In the genomic region with DNA sequence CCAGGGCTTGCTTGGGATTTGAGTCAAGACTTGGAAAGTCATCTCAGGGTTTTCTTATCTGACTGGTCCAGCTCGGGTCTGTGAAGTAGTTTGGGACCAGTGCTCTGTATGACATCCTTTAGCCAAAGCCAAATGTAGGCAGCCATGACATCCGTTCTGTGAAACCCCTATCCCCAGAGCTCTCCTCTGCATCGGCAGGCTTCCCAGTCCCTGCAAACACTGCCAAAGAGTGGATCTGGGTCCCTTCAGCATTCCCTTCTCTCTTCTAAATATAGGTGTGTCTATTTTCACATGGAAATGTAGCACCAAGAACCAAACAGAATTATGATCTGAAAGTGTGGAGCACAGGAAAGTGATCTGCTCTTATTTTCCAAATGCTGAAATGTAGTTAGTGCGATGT, we compare ENCODE assay signal across 29 mouse cellular contexts.
DNase-seq lines count a peak whose midpoint lies in the region; ATAC-seq lines count a peak whose summit lies in the region.
"Had no signal": no experiment of that assay in that cellular context is flagged by ENCODE, and none has a peak within 500 bp of the region (broad histone marks: within the 10 kb centered on the region; RNA-seq: fewer than 3 reads in every experiment).

No protein-coding gene starts in this region.

- no peak overlapping the region for H3K27ac ChIP-seq in heart, embryonic 11.5 days (ENCODE audit: low read depth, low read length)
- H3K27ac ChIP-seq: embryonic facial prominence, embryonic 13.5 days; forebrain, embryonic 10.5 days; forebrain, embryonic 15.5 days; hindbrain, embryonic 12.5 days; kidney, postnatal 0 days; limb, embryonic 13.5 days; lung, embryonic 15.5 days; midbrain, embryonic 12.5 days; neural tube, embryonic 12.5 days had no signal

- DNase-seq in heart, adult 11 months, result peak; percentile 88
- DNase-seq in right cerebral cortex, postnatal 10 days (ENCODE audit: low spot score in 2 of 2), result peak; percentile 34 to 36
- DNase-seq in right cerebral cortex, postnatal 36 days (ENCODE audit: low spot score in 2 of 2), result no peak
- peak; percentile 14 for DNase-seq in gastrocnemius, postnatal 10 days
- DNase-seq in skeletal muscle tissue, adult 2 months (ENCODE audit: low read depth, low spot score), result peak; percentile 13
- no peak for DNase-seq in spleen, postnatal 14 days (ENCODE audit: low spot score in 2 of 2)
- DNase-seq: adrenal gland, postnatal 14 days; cerebellum, adult 11 months; cerebellum, adult 9-11 months; embryo, embryonic 11 days; kidney, adult 8-10 months; kidney, postnatal 4 days; lung, postnatal 36 days; right cerebral cortex, adult 18-20 months had no signal

- no peaks in the 10 kb centered on the region for H3K4me1 ChIP-seq in heart, embryonic 11.5 days (ENCODE audit: control insufficient read depth, insufficient read depth, low read length)
- H3K4me1 ChIP-seq: embryonic facial prominence, embryonic 13.5 days; forebrain, embryonic 10.5 days; forebrain, embryonic 15.5 days; hindbrain, embryonic 12.5 days; limb, embryonic 13.5 days; lung, embryonic 15.5 days; megakaryocyte, embryonic 14.5 days; midbrain, embryonic 12.5 days; neural tube, embryonic 12.5 days had no signal

- H3K9me3 ChIP-seq in heart, embryonic 11.5 days (replicated peaks; ENCODE audit: control insufficient read depth, low read length), result no peaks in the 10 kb centered on the region
- H3K9me3 ChIP-seq: embryonic facial prominence, embryonic 13.5 days; forebrain, embryonic 10.5 days; forebrain, embryonic 15.5 days; hindbrain, embryonic 12.5 days; limb, embryonic 13.5 days; lung, embryonic 15.5 days; midbrain, embryonic 12.5 days; neural tube, embryonic 12.5 days had no signal

- no peaks in the 10 kb centered on the region for H3K36me3 ChIP-seq in heart, embryonic 11.5 days (ENCODE audit: control insufficient read depth, insufficient read depth, low read length)
- H3K36me3 ChIP-seq: embryonic facial prominence, embryonic 13.5 days; forebrain, embryonic 10.5 days; forebrain, embryonic 15.5 days; hindbrain, embryonic 12.5 days; limb, embryonic 13.5 days; lung, embryonic 15.5 days; midbrain, embryonic 12.5 days; neural tube, embryonic 12.5 days had no signal

- H3K9ac ChIP-seq in heart, embryonic 11.5 days (ENCODE audit: low read depth, low read length), result no peak overlapping the region
- H3K9ac ChIP-seq: embryonic facial prominence, embryonic 13.5 days; forebrain, embryonic 15.5 days; hindbrain, embryonic 12.5 days; limb, embryonic 13.5 days; lung, embryonic 15.5 days; midbrain, embryonic 12.5 days; neural tube, embryonic 12.5 days had no signal

- ATAC-seq in heart, embryonic 11.5 days (replicated peaks; ENCODE audit: insufficient number of reproducible peaks, low FRiP score, low TSS enrichment), result no peak
- ATAC-seq: forebrain, embryonic 15.5 days; intestine, embryonic 16.5 days; Patski had no signal

- H3K4me3 ChIP-seq in heart, embryonic 11.5 days (ENCODE audit: low read depth, low read length), result no peak overlapping the region
- H3K4me3 ChIP-seq: embryonic facial prominence, embryonic 13.5 days; forebrain, embryonic 10.5 days; forebrain, embryonic 15.5 days; hindbrain, embryonic 12.5 days; limb, embryonic 13.5 days; lung, embryonic 15.5 days; megakaryocyte, embryonic 14.5 days; midbrain, embryonic 12.5 days; myocyte; neural tube, embryonic 12.5 days had no signal

- no peaks in the 10 kb centered on the region for H3K27me3 ChIP-seq in heart, embryonic 11.5 days (ENCODE audit: control insufficient read depth, insufficient read depth, low read length)
- H3K27me3 ChIP-seq: embryonic facial prominence, embryonic 13.5 days; forebrain, embryonic 15.5 days; hindbrain, embryonic 12.5 days; limb, embryonic 13.5 days; lung, embryonic 15.5 days; megakaryocyte, embryonic 14.5 days; midbrain, embryonic 12.5 days; neural tube, embryonic 12.5 days; Patski had no signal

- H3K4me2 ChIP-seq in heart, embryonic 11.5 days, result no peak overlapping the region
- H3K4me2 ChIP-seq: embryonic facial prominence, embryonic 13.5 days; forebrain, embryonic 15.5 days; hindbrain, embryonic 12.5 days; limb, embryonic 13.5 days; liver, embryonic 11.5 days; lung, embryonic 15.5 days; midbrain, embryonic 12.5 days; neural tube, embryonic 12.5 days had no signal

- 75% methylated on average over 4 of the region's 4 CpGs for WGBS in heart, embryonic 11.5 days (ENCODE audit: insufficient replicate concordance)

Comparison
In these comparisons a context has a peak if more than half of its experiments do, and no peak if none do; other contexts are left out.
1. DNase-seq: peak in heart, adult 11 months (single experiment), right cerebral cortex, postnatal 10 days (2 of 2), gastrocnemius, postnatal 10 days (single experiment) and skeletal muscle tissue, adult 2 months (single experiment); none in right cerebral cortex, postnatal 36 days (0 of 2) and spleen, postnatal 14 days (0 of 2).